Mouse (Mus musculus) heart, postnatal 0 days (tissue): ENCODE data around the gene Prim2.

ENCODE experiments used
- CTCF ChIP-seq: IDR thresholded peaks from 2 replicates; pipeline ENCODE4 v1.5.1; 2016; ENCODE audit warnings: antibody characterized with exemption, control low read depth, low read depth
- EP300 ChIP-seq: IDR thresholded peaks from 2 replicates; pipeline ENCODE4 v1.6.1; 2016; ENCODE audit warnings: antibody characterized with exemption, low read depth

DNA sequence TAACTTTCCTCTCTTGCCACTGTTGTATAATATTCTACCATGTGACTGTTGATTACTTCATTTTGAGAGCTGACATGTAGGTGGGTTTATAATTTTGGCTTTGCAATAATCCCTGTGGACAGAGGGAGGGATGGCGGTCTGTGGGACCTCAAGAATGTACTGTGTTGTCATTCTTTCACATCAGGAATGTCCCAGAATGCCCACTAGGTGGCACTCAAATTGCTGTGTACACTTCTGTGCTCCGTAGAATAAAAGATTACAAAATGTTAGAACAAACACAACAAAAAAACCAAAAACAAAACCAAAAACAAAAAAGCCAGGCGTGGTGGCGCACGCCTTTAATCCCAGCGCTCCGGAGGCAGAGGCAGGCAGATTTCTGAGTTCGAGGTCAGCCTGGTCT is 14.9 kb upstream of the Prim2 start:
- TF ChIP-seq CTCF (peak; percentile 55), EP300 (no peak)
